Mouse (Mus musculus): Measurements from ENCODE around the gene Prkn.

Prkn gene

DNA sequence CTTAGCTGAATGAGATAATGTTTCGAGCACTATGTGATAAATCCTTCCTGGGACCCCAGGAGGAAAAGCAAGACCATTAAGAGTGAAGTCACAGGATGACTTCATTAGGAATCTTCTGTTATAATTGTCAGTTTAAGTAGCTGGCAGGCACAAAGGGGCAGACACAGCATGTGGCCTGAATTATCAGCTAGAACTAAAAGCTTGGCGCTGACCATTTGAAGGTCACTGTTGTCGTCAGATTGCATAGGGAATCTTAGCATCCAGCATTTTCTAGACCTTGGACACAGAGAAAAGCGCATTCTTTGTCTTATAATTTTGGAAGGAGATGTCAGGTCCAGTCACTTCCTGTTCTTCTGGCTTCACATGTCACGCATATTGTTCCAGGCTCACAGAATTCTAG, 573.5 kb downstream of the Prkn start:
- no peak for DNase-seq

DNA sequence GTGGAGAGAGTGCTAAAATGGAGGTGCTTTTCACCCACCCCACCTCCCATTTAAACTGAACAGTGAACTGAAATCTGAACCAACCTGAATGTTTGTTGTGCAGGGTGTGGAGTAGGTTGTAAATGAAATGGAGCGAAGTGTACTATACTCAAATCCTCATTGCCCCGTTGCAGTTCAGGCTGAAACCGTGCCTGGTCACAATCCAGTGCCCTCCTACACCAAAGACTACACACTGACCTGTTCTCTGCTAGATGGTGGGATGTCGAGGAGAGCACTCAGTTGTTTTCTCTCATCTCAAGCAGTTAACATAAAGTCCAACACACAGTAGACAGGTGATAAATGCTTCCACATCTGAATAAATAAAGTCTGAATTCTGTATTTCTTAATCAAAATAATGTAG, 574.1 kb downstream of the Prkn start:
- no peak for DNase-seq

DNA sequence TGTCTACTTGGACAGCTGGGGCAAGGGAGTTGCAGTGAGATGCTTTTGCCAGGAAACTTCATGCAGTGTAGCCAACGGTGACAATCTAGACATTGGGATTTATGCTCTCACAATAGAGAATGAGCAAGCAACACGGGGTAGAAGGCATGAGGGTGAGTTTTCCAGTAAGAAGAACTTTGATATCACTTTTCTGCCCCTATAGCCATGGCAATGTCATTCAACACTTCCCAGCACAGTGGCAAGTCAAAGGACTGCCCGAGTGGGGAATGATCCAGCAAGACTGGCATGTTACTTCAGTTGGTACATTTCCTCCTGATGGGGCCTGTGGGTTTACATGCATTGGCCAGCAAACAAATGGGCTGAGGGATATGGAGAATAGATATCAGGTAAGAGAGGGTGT, 577.0 kb downstream of the Prkn start:
- DNase-seq: no peak

DNA sequence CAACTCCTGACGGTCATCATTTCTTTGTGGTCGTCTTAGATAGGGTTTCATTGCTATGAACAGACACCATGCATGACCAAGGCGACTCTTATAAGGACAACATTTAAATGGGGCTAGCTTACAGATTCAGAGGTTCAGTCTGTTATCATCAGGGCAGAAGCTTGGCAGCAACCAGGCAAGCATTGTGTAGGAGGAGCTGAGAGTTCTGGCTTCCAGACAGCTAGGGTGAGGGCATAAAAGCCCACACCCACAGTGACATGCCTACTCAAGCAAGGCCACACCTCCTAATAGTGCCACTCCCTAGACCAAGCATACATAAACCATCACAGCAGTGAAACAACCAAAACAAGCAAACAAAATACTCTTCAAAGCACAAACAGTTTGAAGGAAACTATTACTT, 579.3 kb downstream of the Prkn start:
- no peak for DNase-seq

DNA sequence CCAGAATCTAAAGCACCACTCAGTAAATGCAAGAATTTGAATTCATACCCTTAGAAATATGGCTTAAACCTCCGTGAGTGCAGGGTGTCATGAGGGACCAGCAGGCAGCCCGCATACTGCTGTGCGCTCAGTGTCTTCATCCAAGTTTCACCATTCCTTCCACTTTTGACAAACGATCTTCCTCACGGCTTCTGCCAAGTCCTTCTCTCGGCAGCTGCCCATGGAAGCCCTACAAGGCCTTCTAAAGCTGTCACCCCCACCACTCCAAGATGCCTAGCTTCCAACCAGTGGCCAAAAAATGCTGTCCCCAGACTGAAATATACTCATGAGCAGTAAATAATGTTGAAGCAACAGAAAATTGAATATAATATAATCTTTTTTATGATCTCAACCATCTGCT, 580.7 kb downstream of the Prkn start:
- no peak for DNase-seq

DNA sequence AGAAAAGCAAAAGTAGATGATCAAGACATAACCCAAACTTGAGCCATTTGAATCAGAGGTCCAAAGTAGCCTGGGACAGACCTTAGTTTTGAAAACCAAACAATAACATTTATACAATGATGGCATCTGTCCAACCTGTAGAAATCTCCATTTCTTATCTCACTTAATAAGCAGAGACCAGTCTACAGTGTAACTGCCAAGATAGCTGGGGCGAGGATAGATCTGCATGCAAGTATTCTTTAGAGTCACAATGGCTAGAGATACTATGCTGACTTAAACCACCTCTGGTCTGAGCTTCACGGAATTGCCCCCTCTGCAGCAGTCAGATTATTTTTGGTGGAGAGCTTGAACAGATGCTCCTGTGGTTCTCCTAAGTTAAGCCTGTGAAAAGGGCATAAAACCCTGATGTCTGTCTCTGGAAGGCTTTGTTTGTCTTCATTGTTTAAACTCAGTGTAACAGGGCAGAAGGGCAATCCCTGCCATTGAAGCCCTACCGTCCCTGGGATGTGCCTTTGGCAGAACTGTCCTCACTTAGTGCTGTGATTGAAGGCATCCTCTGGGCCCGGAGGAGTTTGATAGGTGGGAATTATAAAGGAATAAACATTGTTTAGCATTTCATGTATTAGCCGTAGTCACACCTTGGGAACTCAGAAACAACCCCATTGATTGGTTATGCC, 581.2 kb downstream of the Prkn start:
- no peak for DNase-seq

DNA sequence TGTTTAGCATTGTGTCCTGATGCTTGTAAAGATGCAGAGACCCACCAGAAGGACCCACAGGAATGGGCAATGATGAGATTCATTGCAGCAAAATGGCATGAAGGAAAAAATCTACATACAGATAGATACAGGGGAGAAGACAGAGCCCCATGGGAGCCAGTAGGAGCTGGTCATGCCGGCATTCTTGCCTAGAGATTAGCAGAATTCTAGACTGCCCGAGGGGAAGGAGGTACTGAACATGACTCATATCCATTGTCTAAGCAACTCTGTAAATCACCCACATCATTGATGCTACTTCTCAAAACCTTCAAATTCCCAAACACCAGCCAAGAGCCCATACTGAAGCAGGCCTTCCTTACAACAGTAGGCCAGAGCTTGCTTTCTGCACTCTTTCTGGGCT, 591.1 kb downstream of the Prkn start:
- no peak for DNase-seq

DNA sequence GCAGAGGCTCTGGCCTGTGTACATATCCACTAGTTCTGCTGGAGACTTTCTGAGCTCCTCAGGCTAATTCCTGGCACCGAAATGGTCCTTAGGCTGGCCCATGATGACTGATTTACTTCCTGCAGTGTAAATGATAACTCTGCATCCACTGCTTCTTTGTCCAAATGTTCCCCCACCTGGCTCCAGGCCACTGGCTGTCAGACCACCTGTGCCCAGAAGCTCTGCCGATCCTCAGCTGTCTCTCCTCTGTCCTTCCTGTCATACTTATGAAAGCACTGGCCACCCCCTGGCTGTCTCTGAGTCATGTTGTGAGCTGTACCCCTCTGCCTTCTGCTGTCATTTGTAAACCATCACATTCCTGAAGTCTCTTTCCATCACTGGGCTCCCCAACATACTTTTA, 592.4 kb downstream of the Prkn start:
- DNase-seq: no peak

DNA sequence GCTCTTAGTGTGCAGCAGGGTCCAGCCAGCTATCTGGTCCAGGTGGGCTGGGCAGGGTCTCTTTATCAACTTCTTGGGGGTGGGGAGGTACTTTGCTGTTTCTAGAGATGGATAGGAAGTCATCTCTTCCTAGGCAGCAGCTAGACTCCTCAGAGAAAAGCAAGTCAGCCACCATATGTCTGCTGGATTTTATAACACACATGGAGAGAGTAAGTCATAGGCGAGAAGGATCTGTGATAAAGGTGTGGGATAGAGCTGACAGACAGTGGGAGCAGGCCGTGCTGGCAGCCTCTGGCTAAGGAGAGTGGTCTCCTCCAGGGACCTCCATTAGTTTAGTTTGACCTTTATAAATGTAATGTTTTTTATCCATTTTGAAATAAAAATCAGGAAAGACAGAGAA, 622.5 kb downstream of the Prkn start:
- no peak for DNase-seq

DNA sequence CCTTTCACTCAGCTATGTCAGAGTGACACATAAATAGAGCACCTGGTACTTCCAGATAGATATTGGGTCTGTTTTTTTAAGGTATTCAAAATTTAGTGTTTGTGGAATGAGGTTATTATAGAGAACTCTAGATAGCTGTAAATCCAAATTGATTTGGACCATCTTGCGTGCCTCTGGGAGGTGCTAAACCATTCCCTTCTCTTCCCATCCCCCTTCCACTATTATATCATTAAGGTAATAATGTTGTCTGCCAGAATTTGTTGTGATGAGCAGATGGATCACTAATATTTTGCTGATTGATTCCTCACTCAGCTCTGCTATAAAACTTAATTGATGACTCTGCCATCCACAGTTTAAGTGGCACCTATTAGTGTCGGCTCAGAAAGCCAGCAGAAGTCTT, 625.9 kb downstream of the Prkn start:
- no peak for DNase-seq

DNA sequence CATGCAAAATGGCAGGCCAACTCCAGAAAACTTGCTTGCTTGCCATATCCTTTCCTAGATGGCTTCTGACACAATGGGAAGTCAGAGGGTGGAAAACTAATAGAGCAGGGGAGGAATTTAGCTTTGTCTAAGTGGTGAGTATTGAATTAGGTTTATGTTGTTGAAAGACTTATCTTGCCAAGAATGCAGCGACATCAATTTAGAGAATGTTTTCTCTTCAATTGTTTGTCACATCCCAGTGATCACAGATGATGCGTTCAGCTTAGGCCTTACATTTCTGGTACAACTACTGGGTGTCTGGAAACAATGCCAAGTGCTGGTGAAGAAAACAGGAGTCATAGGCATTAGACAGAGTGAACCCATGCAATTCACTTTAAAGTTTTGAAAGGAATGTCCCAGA, 628.4 kb downstream of the Prkn start:
- no peak for DNase-seq

DNA sequence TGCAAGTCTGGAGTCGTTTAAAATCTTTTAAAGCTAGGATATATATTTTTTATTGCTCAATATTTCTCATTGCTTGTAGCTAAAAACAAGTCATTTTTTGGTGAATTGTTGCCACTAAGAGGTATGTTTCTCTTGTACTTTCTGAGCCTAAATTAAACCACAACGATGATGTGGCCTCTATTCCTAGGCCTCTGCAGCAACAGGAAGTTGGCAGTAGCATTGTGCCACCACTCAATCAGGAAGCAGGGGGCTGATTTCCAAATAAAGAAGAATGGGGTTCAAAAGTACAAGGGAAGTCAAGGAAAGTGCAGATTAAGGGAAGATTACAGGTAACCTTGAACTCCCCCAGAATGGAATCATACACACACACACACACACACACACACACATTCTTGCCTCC, 642.8 kb downstream of the Prkn start:
- DNase-seq: no peak

DNA sequence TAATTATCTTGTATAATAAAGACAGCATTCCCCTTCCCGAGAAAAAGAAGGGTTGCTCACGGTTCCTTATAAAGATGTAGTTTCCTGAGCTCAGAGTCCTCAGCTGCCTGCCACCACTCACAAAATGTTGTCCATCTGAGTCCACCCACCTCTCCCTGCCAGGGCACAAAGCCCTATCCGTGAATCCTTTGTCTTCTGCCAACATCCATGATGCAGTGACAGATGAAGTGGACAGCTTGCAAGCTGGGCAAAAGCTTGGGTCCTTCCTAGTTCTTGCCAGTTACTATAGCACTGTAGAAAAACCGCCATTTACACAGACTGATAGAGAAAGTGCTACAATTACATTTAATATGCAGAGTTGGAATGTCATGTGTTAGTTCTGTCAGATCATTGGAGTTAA, 649.9 kb downstream of the Prkn start:
- DNase-seq: no peak

DNA sequence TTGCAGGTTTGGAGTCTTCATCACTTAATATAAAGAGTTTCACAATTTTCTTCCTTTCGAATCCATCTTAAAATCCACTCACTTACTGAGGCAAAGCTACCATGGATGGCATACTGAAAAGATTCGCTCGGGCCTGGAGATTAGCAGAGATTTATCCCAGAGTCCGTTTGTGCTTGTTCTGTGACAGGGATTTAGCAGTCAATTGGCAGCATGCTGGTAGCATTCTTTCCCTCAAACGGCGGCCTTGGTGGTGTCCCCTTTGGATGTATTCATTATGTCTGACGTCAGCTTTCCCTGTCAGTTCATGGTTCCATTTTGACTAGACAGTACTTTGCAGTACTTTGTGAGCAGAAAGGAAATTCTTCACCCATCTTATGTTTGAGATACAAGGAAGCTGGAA, 662.4 kb downstream of the Prkn start:
- no peak for DNase-seq

DNA sequence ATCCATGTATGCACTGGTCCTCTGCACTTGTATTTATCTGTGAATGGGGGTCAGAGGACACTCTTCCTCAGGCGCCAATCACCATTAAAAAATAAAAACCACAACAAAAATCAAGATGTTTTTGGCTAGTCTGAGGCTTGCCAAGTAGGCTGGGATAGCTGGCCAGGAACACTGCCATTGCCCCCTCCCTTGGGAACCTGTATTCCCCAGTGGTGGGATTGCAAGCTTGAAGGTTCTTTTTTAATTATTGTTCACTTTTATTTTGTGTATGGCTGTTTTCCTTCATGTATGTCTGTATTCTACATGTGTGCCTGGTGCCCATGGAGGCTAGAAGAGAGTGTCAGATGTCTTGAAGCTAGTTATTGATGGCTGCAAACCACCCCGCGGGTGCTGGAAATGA, 664.3 kb downstream of the Prkn start:
- DNase-seq: no peak

DNA sequence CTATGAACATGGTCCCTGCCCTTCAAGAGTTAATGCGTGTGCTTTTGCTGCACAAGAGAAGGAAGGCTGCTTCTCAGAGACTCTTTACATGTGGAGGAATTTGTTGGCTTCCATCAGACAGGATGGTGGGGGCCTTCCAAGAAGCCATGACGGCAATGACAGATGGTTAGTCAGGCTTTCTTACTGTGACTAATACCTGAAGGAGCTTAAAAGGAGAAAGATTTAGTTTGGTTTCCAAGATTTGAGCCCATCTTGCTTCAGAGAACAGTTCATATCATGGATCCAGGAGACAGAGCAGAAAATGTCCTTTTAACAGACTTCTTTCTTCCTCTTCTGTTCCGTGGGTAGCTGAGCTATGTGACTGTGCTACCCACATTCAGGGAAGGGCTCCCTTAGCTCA, 666.9 kb downstream of the Prkn start:
- DNase-seq: no peak

DNA sequence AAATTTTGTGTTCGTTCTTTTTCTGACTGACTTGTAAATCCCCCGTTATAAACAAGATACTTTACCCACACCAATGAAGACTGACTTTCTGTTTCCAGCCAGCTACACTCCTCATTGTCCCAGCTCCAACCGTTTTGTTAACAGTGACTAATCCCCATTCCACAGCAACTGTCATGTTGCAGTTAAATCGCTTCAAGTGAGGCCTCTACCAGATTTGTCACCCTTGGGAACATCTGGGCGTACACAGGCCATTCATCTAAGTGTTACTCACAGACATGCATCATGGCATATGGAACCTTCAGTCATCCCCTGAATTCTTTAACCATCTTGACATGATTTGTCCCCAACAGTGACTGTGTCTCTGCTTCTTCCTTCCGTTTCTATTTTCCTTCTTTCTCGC, 669.9 kb downstream of the Prkn start:
- no peak for DNase-seq

DNA sequence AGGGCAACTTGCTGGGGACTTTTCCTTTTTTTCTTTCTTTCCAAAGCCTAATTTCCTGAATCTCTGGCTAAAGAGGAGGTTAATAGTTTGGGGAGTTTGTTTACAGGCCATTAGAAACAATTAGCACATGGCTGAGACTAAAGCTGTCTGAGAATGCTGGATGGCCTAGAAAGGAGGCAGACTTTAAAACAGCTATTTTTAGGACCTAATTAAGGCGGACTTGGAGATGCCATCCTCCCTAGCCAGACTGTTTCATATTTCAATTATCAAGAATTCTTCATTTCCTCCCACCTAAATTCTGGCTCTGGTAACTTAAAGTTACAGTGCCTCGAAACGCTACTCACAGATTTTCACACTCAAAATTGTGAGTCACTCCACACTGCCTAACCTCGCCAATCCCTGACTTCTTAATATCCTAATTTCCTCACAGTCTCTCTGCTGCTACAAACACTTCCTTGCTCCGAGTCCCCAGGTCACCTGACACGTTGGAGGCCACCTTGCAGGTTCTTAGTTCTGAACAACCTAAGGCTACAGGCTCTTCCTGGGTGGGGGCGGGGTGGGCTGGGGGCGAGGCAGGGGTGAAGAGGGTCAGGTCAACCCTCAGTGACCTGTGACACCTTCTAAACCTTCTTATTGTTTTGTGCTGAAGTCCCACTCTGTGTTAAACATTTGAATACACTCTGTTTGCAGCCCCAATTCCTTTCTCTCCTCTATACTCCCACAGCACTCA, 674.0 kb downstream of the Prkn start:
- no peak for DNase-seq

DNA sequence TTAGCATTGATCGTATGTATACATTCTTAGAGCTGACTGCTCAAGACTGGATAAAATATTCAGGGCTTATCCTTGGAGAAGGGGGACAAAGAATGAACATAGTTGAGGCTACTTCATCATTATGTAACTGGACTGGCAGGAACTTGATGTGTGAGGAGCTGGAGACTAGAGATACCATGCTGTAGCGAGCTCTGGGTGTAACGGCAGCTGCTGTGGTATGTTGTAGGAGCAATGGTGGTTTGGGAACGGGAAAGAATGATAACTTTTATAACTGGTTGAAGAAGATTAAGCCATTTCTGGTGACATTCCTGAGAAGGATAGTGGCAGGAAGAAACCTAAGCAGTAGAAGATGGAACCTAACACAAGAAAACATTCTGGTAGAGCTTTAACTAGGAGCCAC, 675.4 kb downstream of the Prkn start:
- no peak for DNase-seq

DNA sequence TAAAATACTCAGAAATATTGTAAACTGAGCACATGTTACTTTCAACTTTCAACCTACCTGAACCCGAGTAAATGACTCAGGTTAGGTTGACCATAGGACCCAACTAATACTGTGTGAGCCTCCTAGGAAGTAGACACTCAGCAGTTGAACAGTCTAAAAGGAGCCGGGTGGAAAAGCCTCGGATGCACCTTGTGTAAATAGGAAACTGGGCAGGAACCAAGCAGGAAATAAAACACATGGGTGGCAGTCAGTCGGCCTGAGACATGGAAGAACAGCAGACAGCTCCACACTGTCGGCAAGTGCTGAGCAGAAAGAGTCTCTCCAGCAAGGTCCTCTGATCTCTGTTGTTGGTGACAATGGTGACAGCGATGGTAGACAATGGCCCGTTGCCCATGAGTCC, 676.0 kb downstream of the Prkn start:
- DNase-seq: no peak

DNA sequence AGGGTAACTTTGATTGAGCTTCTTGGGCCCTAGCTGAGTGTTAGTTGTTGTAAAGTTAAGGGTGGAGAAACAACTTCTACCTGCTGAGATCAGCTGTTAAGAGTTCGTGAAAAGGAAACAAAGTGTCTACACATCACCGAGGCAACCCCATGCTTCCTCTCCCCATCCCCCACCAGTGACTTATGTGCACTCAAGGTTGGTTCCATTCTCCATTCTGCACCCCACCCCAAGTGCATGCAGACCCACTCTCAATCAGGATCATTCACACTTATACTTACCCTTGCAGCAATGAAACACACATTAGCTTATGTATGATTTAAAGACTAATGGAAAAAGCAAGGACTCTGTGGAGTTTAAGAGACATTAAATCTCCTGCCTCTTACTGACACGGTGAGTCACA, 691.9 kb downstream of the Prkn start:
- no peak for DNase-seq

DNA sequence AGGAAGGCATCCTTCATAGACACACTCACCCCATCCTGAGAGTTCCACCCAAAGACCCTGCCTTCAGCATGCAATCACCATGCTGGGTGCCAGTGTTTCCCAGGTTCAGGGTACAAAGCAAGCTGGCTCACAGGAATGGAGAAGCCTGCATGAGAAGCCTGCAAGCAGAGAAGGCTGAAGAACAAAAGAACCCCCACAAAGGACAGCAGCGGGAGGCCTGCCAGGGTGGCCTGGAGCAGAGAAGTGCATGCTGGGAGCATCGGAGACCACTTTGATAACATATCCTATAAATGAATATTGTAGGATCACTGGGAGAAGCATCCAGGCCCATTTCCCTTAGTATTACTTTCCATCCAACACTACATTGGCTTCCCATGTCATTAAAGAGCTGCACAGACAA, 692.6 kb downstream of the Prkn start:
- no peak for DNase-seq

DNA sequence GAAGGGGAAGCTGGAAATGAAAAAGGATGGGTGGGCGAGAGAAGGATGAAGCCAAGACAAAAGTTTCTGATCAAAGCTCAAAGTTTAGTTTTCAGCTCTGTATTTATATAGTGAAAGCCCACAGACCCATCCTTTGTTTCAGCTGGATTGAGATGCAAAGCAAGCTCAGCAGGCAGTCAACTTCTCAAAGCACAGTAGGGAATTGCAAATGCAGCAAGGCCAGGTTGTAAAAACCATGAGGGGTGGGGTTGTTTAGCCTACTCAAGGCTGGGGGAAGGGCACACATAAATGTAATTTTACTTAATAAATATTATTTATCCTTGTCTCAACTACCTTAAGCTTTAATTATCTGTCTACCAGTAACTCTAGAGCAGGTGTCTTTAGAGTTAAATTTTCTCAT, 693.7 kb downstream of the Prkn start:
- DNase-seq: no peak

DNA sequence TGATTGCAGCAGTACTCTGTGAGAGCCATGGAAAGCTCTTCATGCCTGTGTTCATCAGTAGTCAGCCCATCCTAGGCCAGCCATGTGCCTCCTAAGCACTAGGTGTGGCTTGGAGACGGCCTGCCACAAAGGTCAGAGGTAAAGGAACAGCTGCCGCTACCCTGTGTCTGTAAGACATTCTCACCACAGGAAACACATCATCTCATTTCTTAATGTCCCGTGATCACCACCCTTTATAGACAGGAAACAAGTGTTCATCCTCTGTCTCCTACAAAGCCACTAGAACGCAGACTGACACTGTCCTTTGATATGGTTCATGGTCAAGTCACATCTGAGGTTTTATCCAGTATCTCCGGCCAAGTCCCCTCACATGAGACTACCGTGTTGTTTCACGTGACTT, 698.6 kb downstream of the Prkn start:
- no peak for DNase-seq

Data from spleen, adult 18-20 months (tissue).